Mouse (Mus musculus) G1E (cell line): ENCODE measurements at regions not wholly inside any gene's neighbourhood (a gene's known extent, or its start where the extent isn't known, plus 50 kb on each side); places are given as distances from the start of the nearest gene placed in this dataset.

Source experiments
- ATAC-seq: 2 replicates; pipeline ENCODE4 v1.8.0; 2016; ENCODE audit warnings: mild to moderate bottlenecking; ENCODE audit not compliant: insufficient number of reproducible peaks, poor library complexity, low FRiP score, severe bottlenecking; ENCODE audit errors: extremely low read depth
- DNase-seq: peaks from one replicate; pipeline ENCODE4 v3.0.0; 2012; ENCODE audit warnings: low spot score
- H3K27me3 ChIP-seq: 2 replicates; pipeline ENCODE4 v1.6.1; 2012; ENCODE audit warnings: mild to moderate bottlenecking, low read length, inconsistent platforms; ENCODE audit not compliant: insufficient read depth
- H3K36me3 ChIP-seq: replicated peaks from 2 replicates; pipeline ENCODE3; 2012; ENCODE audit warnings: mild to moderate bottlenecking, inconsistent platforms
- H3K4me1 ChIP-seq: 2 replicates; pipeline ENCODE4 v1.6.1; 2012; ENCODE audit warnings: low read depth, low read length, inconsistent platforms, mixed read lengths; ENCODE audit not compliant: insufficient read depth
- H3K4me3 ChIP-seq: 2 replicates; pipeline ENCODE4 v1.5.1; 2012; ENCODE audit warnings: low read depth, mild to moderate bottlenecking, inconsistent platforms, low read length, moderate library complexity, mixed read lengths
- H3K9me3 ChIP-seq: replicated peaks from 2 replicates; pipeline ENCODE4 v1.6.1; 2012; ENCODE audit warnings: inconsistent platforms
- CTCF ChIP-seq: IDR thresholded peaks from 2 replicates; pipeline ENCODE4 v1.5.1; 2012; ENCODE audit warnings: low read depth, low read length, inconsistent platforms, mixed read lengths
- GATA1 ChIP-seq: IDR thresholded peaks from 2 replicates; pipeline ENCODE4 v1.6.1; 2012; ENCODE audit warnings: borderline replicate concordance, low read length, inconsistent platforms, mixed read lengths
- GATA2 ChIP-seq: IDR thresholded peaks from 2 replicates; pipeline ENCODE4 v1.6.1; 2012; ENCODE audit warnings: low read depth, low read length, inconsistent platforms, borderline replicate concordance
- POLR2AphosphoS5 ChIP-seq: IDR thresholded peaks from 2 replicates; pipeline ENCODE4 v1.6.1; 2012; ENCODE audit warnings: low read depth, low read length, inconsistent platforms; ENCODE audit not compliant: insufficient replicate concordance
- TAL1 ChIP-seq: conservative IDR thresholded peaks from 2 replicates; pipeline ENCODE4 v1.6.1; 2012; ENCODE audit warnings: low read depth, low read length, inconsistent platforms, mixed read lengths

DNA sequence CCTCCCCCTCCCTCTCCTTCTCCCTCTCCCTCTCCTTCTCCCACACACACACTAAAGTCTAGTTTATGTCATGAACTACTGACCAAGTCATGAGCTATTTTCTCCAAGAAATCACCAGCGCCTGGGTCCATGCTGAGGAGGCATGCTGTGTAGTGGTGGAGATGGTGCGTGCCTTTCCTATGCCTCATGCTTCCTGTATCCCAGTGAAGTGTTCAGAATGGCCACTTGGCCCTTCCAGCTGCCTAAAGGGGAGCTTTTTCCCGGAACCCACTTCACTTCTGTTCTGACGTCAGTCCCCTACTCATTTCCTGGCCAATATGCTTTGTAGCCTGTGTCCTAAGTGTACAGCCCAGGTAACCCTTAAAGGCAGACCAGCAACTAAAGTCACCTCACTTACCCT is 199.1 kb upstream of the Egflam start:
- TF ChIP-seq TAL1 (no peak), CTCF (no peak), POLR2AphosphoS5 (no peak), GATA2 (no peak), GATA1 (no peak)
- no peaks in the 10 kb centered on the region for H3K36me3 ChIP-seq
- ATAC-seq: no peak

DNA sequence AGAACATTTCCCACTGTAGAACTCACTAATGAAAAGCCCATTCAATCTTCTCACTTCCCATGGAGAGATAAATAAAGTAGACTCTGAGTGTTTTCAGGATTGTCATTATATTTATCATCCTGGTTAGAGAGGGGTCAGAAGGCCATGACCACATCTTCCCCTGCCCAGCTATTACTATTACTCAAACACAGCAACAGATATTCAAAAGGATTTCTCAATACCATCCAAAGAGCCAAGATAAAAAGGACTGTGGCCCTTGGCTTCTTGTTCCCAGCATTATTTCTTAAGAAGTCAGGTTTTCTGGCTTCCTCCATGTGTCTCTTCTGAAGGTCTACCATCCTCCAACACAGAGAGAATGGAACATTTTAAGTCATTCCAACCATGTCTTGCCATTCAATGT is 199.6 kb upstream of the Egflam start:
- Histone ChIP-seq H3K4me1 (no peaks in the 10 kb centered on the region), H3K9me3 (no peaks in the 10 kb centered on the region), H3K36me3 (no peaks in the 10 kb centered on the region), H3K27me3 (no peaks in the 10 kb centered on the region), H3K4me3 (no peak overlapping the region)
- TF ChIP-seq POLR2AphosphoS5: no peak
- no peak for TF ChIP-seq GATA1
- TF ChIP-seq CTCF: no peak
- no peak for TF ChIP-seq GATA2
- no peak for TF ChIP-seq TAL1
- DNase-seq: no peak
- no peak for ATAC-seq

More for the DNA sequence above, 199.1 kb upstream of the Egflam start:
- no peaks in the 10 kb centered on the region for H3K4me1 ChIP-seq
- no peaks in the 10 kb centered on the region for H3K27me3 ChIP-seq
- H3K9me3 ChIP-seq: no peaks in the 10 kb centered on the region
- no peak overlapping the region for H3K4me3 ChIP-seq
- no peak for DNase-seq

DNA sequence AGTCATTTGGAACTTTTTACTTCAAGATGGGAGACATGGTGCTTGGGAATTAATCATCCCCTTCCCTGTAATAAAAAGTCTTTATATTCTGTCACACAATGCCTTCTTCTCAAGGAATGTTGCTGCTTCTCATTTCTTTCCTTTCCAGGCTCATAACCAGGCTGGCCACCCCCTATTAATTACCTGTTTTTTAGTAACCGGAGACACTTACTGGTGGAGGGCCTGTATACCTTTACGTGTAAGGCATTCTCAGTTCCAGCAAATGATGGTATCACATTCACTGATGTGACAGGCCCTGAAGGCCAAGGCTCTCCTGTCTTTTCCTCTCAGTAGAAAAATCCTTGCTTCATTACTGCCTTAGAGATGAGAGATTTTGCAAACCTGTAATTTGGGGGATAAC is 203.3 kb upstream of the Egflam start:
- H3K36me3 ChIP-seq: no peaks in the 10 kb centered on the region
- DNase-seq (no peak), ATAC-seq (no peak)
- no peak overlapping the region for H3K4me3 ChIP-seq
- H3K27me3 ChIP-seq: no peaks in the 10 kb centered on the region
- TF ChIP-seq CTCF (no peak), TAL1 (no peak), GATA2 (no peak), GATA1 (no peak), POLR2AphosphoS5 (no peak)
- no peaks in the 10 kb centered on the region for H3K9me3 ChIP-seq
- H3K4me1 ChIP-seq: no peaks in the 10 kb centered on the region

DNA sequence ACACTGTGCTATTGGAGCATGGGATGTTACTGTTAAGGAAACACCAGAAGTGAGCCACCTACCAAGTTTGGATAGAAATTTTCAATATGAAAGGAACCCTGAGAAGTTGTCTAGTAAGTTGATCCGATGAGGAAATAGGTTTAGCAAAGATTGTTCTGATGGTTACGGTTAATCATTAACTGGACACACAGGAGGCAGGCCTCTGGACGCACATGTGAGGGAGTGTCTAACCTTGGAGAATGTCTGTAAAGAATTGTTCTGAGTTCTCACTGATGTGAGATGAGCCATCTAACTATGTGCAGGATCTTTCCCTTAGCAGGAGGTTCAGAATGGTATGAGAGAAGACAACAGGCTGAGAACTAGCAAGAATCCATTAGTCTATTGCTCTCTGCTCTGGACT is 205.8 kb upstream of the Gdnf start:
- Histone ChIP-seq H3K36me3 (no peaks in the 10 kb centered on the region), H3K27me3 (no peaks in the 10 kb centered on the region), H3K4me3 (no peak overlapping the region), H3K9me3 (no peaks in the 10 kb centered on the region), H3K4me1 (no peaks in the 10 kb centered on the region)
- ATAC-seq (no peak), DNase-seq (no peak)
- no peak for TF ChIP-seq CTCF
- no peak for TF ChIP-seq GATA1
- no peak for TF ChIP-seq TAL1
- TF ChIP-seq POLR2AphosphoS5: no peak
- no peak for TF ChIP-seq GATA2

DNA sequence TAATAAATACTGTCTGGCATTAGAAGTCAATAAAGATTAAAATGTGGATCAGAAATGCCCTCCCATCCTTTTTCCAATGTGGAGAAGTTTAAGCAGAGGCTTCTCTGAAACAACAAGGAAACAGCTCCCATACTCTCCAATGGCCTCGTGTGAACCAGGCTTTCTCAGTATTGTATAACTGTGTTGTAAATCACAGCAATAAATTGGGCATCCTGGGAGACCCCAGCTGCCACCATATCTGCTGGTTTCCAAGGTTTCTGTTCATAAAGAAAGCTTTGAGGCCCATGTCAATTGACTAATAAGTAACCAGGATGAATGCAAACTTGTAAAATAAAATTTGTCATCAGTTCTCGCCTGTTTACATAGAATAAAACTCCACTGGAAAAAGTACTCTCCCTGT is 192.7 kb upstream of the Gdnf start:
- H3K4me3 ChIP-seq: no peak overlapping the region
- H3K9me3 ChIP-seq: no peaks in the 10 kb centered on the region
- DNase-seq: no peak
- H3K4me1 ChIP-seq: no peaks in the 10 kb centered on the region
- H3K27me3 ChIP-seq: no peaks in the 10 kb centered on the region
- ATAC-seq: no peak
- TF ChIP-seq GATA1 (no peak), TAL1 (no peak), GATA2 (no peak), CTCF (no peak), POLR2AphosphoS5 (no peak)
- no peaks in the 10 kb centered on the region for H3K36me3 ChIP-seq

DNA sequence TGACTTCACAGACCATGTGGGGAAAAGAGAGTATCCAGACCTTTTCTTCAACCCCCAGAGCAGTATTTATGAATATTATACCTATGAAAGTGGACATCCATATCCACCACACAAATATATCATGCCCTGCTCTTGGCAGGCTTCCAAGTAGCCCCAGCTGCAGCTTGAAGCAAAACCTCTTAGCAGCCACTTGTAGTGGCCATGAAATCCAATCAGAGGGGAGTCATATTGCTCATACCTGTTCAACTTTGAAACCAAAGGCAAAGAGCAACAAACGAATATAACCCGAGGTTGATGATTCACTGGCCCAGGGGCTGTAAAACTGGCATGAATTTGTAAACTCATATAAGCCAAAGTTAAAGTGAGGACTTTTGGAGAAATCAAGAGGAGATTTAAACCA is 187.6 kb upstream of the Gdnf start:
- Histone ChIP-seq H3K27me3 (no peaks in the 10 kb centered on the region), H3K36me3 (no peaks in the 10 kb centered on the region), H3K4me1 (no peaks in the 10 kb centered on the region), H3K9me3 (no peaks in the 10 kb centered on the region), H3K4me3 (no peak overlapping the region)
- ATAC-seq (no peak), DNase-seq (no peak)
- TF ChIP-seq TAL1: no peak
- TF ChIP-seq POLR2AphosphoS5: no peak
- TF ChIP-seq GATA2: no peak
- TF ChIP-seq GATA1: no peak
- TF ChIP-seq CTCF: no peak
